Mouse (Mus musculus) cerebellum, adult 2 months (tissue): ENCODE data around the gene Ptpn13.

ENCODE experiments used
- CTCF ChIP-seq: fragments of 200-500 bp; IDR thresholded peaks from 2 replicates; pipeline ENCODE4 v1.5.1; 2011; ENCODE audit warnings: low read depth, mild to moderate bottlenecking, control low read depth, low read length, moderate library complexity, borderline replicate concordance; ENCODE audit not compliant: insufficient read depth
- POLR2A ChIP-seq: fragments of 200-500 bp; IDR thresholded peaks from 2 replicates; pipeline ENCODE4 v1.6.1; 2011; ENCODE audit warnings: low read length, control low read depth, borderline replicate concordance; ENCODE audit not compliant: insufficient read depth

DNA sequence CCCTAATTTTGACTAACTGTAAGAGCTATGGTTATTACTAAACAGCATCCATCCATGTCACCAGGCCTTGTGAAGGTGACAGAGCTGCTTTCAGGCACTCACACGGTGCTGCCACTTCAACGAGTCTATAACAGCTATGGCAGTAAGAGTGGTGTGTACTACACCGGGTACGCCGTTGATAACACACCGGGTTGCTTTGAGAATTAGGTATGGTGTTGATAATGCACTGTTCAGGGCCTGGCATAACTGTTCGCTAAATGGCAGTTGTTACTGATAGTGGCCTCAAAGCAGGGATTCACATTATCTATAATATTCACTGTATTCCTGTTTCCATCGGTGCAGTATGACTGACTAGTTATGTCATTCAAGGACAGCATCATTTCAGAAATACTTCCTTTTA is 66.0 kb downstream of the Ptpn13 start:
- TF ChIP-seq POLR2A (no peak), CTCF (no peak)
